Comparison of ENCODE assay signal across 18 mouse cellular contexts in genomic region chr10:116655891-116656290, GRCm38 (mm10).
A peak's percentile ranks its signal among the peaks of the same experiment; 100 is the strongest.
DNase-seq lines count a peak whose midpoint lies in the region; ATAC-seq lines count a peak whose summit lies in the region.
"Had no signal": no experiment of that assay in that cellular context is flagged by ENCODE, and none has a peak within 500 bp of the region (broad histone marks: within the 10 kb centered on the region; RNA-seq: fewer than 3 reads in every experiment).

No protein-coding gene starts in this region.

- H3K36me3 ChIP-seq in midbrain, embryonic 10.5 days, result no peaks in the 10 kb centered on the region
- H3K36me3 ChIP-seq in midbrain, embryonic 16.5 days (ENCODE audit: control insufficient read depth, insufficient read depth, low read length), result no peaks in the 10 kb centered on the region
- H3K36me3 ChIP-seq: forebrain, embryonic 15.5 days; heart, embryonic 13.5 days; hindbrain, embryonic 12.5 days had no signal

- no peaks in the 10 kb centered on the region for H3K27me3 ChIP-seq in midbrain, embryonic 10.5 days (ENCODE audit: low read depth, poor library complexity, severe bottlenecking)
- no peaks in the 10 kb centered on the region for H3K27me3 ChIP-seq in midbrain, embryonic 16.5 days (ENCODE audit: control insufficient read depth, insufficient read depth, low read depth, low read length)
- H3K27me3 ChIP-seq: forebrain, embryonic 15.5 days; heart, embryonic 13.5 days; hindbrain, embryonic 12.5 days had no signal

- no peak overlapping the region for H3K4me3 ChIP-seq in midbrain, embryonic 10.5 days
- H3K4me3 ChIP-seq in midbrain, embryonic 16.5 days (ENCODE audit: low read depth, low read length), result no peak overlapping the region
- H3K4me3 ChIP-seq: forebrain, embryonic 15.5 days; heart, embryonic 13.5 days; hindbrain, embryonic 12.5 days had no signal

- DNase-seq in cerebellum, adult 9-10 months, result peak; percentile 34
- no peak for DNase-seq in midbrain, embryonic 10.5 days (ENCODE audit: low spot score)
- peak; percentile 28 for DNase-seq in CD4-positive, CD25-positive, alpha-beta regulatory T cell, adult 2 months (ENCODE audit: low read depth, low spot score)
- DNase-seq in frontal cortex, postnatal 14 days (ENCODE audit: low spot score in 2 of 2), result no peak
- DNase-seq in lung, adult 18-20 months, result no peak
- DNase-seq: adrenal gland, postnatal 10 days; cerebellum, adult 18-20 months; cerebellum, postnatal 10 days; gastrocnemius, postnatal 10 days; heart, postnatal 4 days had no signal

- H3K4me1 ChIP-seq in midbrain, embryonic 10.5 days, result peaks cover 12% of the 10 kb centered on the region
- peaks cover 11% of the 10 kb centered on the region for H3K4me1 ChIP-seq in midbrain, embryonic 16.5 days (ENCODE audit: control insufficient read depth, insufficient read depth, low read length)
- H3K4me1 ChIP-seq: heart, embryonic 13.5 days had no signal

- WGBS in midbrain, embryonic 10.5 days, result 73% methylated on average over 7 of the region's 7 CpGs
- WGBS in midbrain, embryonic 16.5 days, result 62% methylated on average over 7 of the region's 7 CpGs

- ATAC-seq in cerebellum, adult (ENCODE audit: insufficient number of reproducible peaks, low FRiP score, low TSS enrichment), result no peak
- ATAC-seq in midbrain, embryonic 16.5 days, result no peak
- ATAC-seq in inflammation-experienced regulatory T-cells, adult 6 months, result peak; percentile 20
- ATAC-seq: forebrain, embryonic 15.5 days; hindbrain, postnatal 0 days; intestine, postnatal 0 days had no signal

- no peak overlapping the region; the same call in 1 of the 2 replicates for H3K4me2 ChIP-seq in midbrain, embryonic 16.5 days (ENCODE audit: low read length)
- H3K4me2 ChIP-seq: forebrain, embryonic 15.5 days; heart, embryonic 13.5 days; hindbrain, embryonic 12.5 days had no signal

- peak overlapping the region; percentile 33; the same call in 1 of the 2 replicates for H3K27ac ChIP-seq in midbrain, embryonic 10.5 days (replicated peaks)
- H3K27ac ChIP-seq in midbrain, embryonic 16.5 days (ENCODE audit: low read length), result no peak overlapping the region
- H3K27ac ChIP-seq: heart, embryonic 13.5 days; hindbrain, embryonic 12.5 days; hindbrain, postnatal 0 days had no signal

- H3K9ac ChIP-seq in midbrain, embryonic 16.5 days (ENCODE audit: low read depth, low read length), result no peak overlapping the region
- H3K9ac ChIP-seq: forebrain, embryonic 15.5 days; heart, embryonic 13.5 days; hindbrain, embryonic 12.5 days had no signal

- H3K9me3 ChIP-seq in midbrain, embryonic 10.5 days (replicated peaks), result no peaks in the 10 kb centered on the region
- H3K9me3 ChIP-seq in midbrain, embryonic 16.5 days (replicated peaks; ENCODE audit: control insufficient read depth, low read length, poor library complexity, severe bottlenecking), result no peaks in the 10 kb centered on the region
- H3K9me3 ChIP-seq: forebrain, embryonic 15.5 days; heart, embryonic 13.5 days; hindbrain, embryonic 12.5 days had no signal

Comparison
In these comparisons a context has a peak if more than half of its experiments do, and no peak if none do; other contexts are left out.
1. DNase-seq: peak in cerebellum, adult 9-10 months (single experiment) and CD4-positive, CD25-positive, alpha-beta regulatory T cell, adult 2 months (single experiment); none in midbrain, embryonic 10.5 days (single experiment), frontal cortex, postnatal 14 days (0 of 2) and lung, adult 18-20 months (0 of 2).